Mouse (Mus musculus) left cerebral cortex, postnatal 36 days (tissue): ENCODE data around the gene Xrcc4. TPM values are rescaled to one million over a fixed set of nuclear protein-coding genes. Genes with fewer than 3 reads are reported as not detected.
A peak's percentile ranks its signal among the peaks of the same experiment; 100 is the strongest.

Experiments
- DNase-seq, 2 experiments: peaks; one replicate each; pipeline ENCODE4 v3.0.0; 2021 to 2022; ENCODE audit warnings: low spot score in 2 of 2, mixed read lengths in 1 of 2
- intact Hi-C: fragments of 180-260 bp; cut with DNase I; formaldehyde crosslinking; loops from one replicate; pipeline ENCODE4 v1.15.1; 2025
- total RNA-seq, 2 experiments: library from RNA; stranded (reverse); gene quantifications; 2 replicates each; pipeline ENCODE4 v1.2.3; 2021

Xrcc4 gene
- total RNA-seq, 2 experiments from 2014 or later = 18.8 to 19.4 TPM

GRCm38 (mm10) chr13:89986087-89986486 is 103.3 kb downstream of the Xrcc4 start:
- DNase-seq = no peak

GRCm38 (mm10) chr13:89970940-89971339 is 118.5 kb downstream of the Xrcc4 start:
- intact Hi-C loops = no loop called here

More at GRCm38 (mm10) chr13:89986087-89986486, 103.3 kb downstream of the Xrcc4 start:
- intact Hi-C loops = no loop called here

GRCm38 (mm10) chr13:89968671-89969070 is 120.7 kb downstream of the Xrcc4 start:
- intact Hi-C loops = no loop called here
- no peak for DNase-seq

More at GRCm38 (mm10) chr13:89970940-89971339, 118.5 kb downstream of the Xrcc4 start:
- DNase-seq = no peak

- DNase-seq = no peak
- intact Hi-C loops = no loop called here
These were observed 145.1 kb downstream of the Xrcc4 start for GRCm38 (mm10) chr13:89944354-89944753.

- intact Hi-C loops = no loop called here
- DNase-seq = no peak
These were observed 159.9 kb downstream of the Xrcc4 start for GRCm38 (mm10) chr13:89929477-89929876.

GRCm38 (mm10) chr13:89918814-89919481 is 170.5 kb downstream of the Xrcc4 start:
- DNase-seq = no peak
- intact Hi-C loops = no loop called here

GRCm38 (mm10) chr13:89914332-89914731 is 175.1 kb downstream of the Xrcc4 start:
- intact Hi-C loops = no loop called here
- DNase-seq = no peak

GRCm38 (mm10) chr13:89913891-89914290 is 175.5 kb downstream of the Xrcc4 start:
- DNase-seq = no peak
- intact Hi-C loops = no loop called here

GRCm38 (mm10) chr13:89906120-89906519 is 183.3 kb downstream of the Xrcc4 start:
- DNase-seq = no peak
- intact Hi-C loops = no loop called here

- no peak for DNase-seq
- intact Hi-C loops = no loop called here
These were observed 190.3 kb downstream of the Xrcc4 start for GRCm38 (mm10) chr13:89899066-89899465.

GRCm38 (mm10) chr13:89892140-89892539 is 197.3 kb downstream of the Xrcc4 start:
- no peak for DNase-seq
- intact Hi-C loops = no loop called here

GRCm38 (mm10) chr13:89890159-89890558 is 199.2 kb downstream of the Xrcc4 start:
- intact Hi-C loops = no loop called here
- no peak for DNase-seq

GRCm38 (mm10) chr13:89889074-89889473 is 200.3 kb downstream of the Xrcc4 start:
- intact Hi-C loops = no loop called here
- DNase-seq = no peak

GRCm38 (mm10) chr13:89883523-89883922 is 205.9 kb downstream of the Xrcc4 start:
- no peak for DNase-seq
- intact Hi-C loops = no loop called here

GRCm38 (mm10) chr13:89881281-89881680 is 208.1 kb downstream of the Xrcc4 start:
- no peak for DNase-seq
- intact Hi-C loops = no loop called here

- peak; percentile 24 to 30 for DNase-seq
These were observed 210.5 kb downstream of the Xrcc4 start for GRCm38 (mm10) chr13:89878832-89879468.

GRCm38 (mm10) chr13:89875499-89875898 is 213.9 kb downstream of the Xrcc4 start:
- DNase-seq = no peak
- intact Hi-C loops = no loop called here

More at GRCm38 (mm10) chr13:89878832-89879468, 210.5 kb downstream of the Xrcc4 start:
- intact Hi-C loops = no loop called here

- DNase-seq = no peak
- intact Hi-C loops = no loop called here
These were observed 216.7 kb downstream of the Xrcc4 start for GRCm38 (mm10) chr13:89872725-89873124.

GRCm38 (mm10) chr13:89854139-89854538 is 235.3 kb downstream of the Xrcc4 start:
- DNase-seq = no peak
- intact Hi-C loops = no loop called here

GRCm38 (mm10) chr13:89850746-89851145 is 238.7 kb downstream of the Xrcc4 start:
- intact Hi-C loops = no loop called here
- no peak for DNase-seq

GRCm38 (mm10) chr13:89849955-89850354 is 239.5 kb downstream of the Xrcc4 start:
- intact Hi-C loops = no loop called here
- peak in 1 of 2 experiments; percentile 11 for DNase-seq
